Mouse (Mus musculus) kidney, adult 2 months (tissue): ENCODE measurements around the gene Tmem56.

Experiments
- CTCF ChIP-seq: fragments of 200-500 bp; conservative IDR thresholded peaks from 2 replicates; pipeline ENCODE4 v1.5.1; 2011; ENCODE audit warnings: low read depth, mild to moderate bottlenecking, control low read depth, low read length, moderate library complexity, mixed read lengths; ENCODE audit not compliant: insufficient read depth, insufficient read length
- POLR2A ChIP-seq: fragments of 200-500 bp; IDR thresholded peaks from one replicate; pipeline ENCODE4 v1.6.1; 2011; ENCODE audit warnings: low read depth, low read length, control low read depth

- TF ChIP-seq CTCF (no peak), POLR2A (no peak)
These were observed 22.9 kb downstream of the Tmem56 start for GRCm38 (mm10) chr3:121260041-121260440.
